Mouse (Mus musculus) E14TG2a.4 (cell line): ENCODE measurements around the gene Umodl1.

ENCODE experiments used
- H3K27me3 ChIP-seq: 2 replicates; pipeline ENCODE4 v1.6.1; 2014; ENCODE audit warnings: low read length, control low read depth; ENCODE audit not compliant: insufficient read depth
- H3K36me3 ChIP-seq: 2 replicates; pipeline ENCODE4 v1.6.1; 2014; ENCODE audit warnings: low read length, control low read depth; ENCODE audit not compliant: insufficient read depth
- H3K4me1 ChIP-seq: replicated peaks from 2 replicates; pipeline ENCODE4 v1.6.1; 2014; ENCODE audit warnings: low read depth, low read length, control low read depth
- H3K4me3 ChIP-seq: replicated peaks from 2 replicates; pipeline ENCODE4 v1.5.1; 2014; ENCODE audit warnings: mild to moderate bottlenecking, low read length
- H3K9me3 ChIP-seq: 2 replicates; pipeline ENCODE4 v1.6.1; 2014; ENCODE audit warnings: low read length, control low read depth
- CTCF ChIP-seq: conservative IDR thresholded peaks from 2 replicates; pipeline ENCODE4 v1.5.1; 2014; ENCODE audit warnings: low read length
- NANOG ChIP-seq: IDR thresholded peaks from 2 replicates; pipeline ENCODE4 v1.6.1; 2014; ENCODE audit warnings: borderline replicate concordance, low read length, mixed read lengths
- POU5F1 ChIP-seq: IDR thresholded peaks from 2 replicates; pipeline ENCODE4 v1.6.1; 2014; ENCODE audit warnings: low read length, borderline replicate concordance

The Umodl1 gene

DNA sequence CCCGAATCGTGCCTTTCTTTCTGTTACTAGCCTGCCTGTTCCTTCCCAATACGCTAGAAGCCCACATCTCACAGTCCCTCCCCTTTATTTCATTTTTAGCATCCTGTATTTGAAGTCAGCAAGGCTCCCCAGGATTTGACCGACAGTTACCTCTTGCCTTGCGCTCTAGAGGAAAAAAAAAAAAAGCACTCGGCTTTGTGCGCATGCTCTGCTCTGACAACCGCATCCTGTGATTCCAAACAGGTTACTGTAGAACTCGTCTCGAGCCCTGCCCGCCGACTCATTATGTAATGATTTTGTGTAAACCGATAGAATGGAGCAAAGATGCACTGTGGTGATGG, 104.3 kb downstream of the Umodl1 start:
- H3K9me3 ChIP-seq: peaks cover 2% of the 10 kb centered on the region
- H3K4me3 ChIP-seq: peak overlapping the region; percentile 90
- no peak for TF ChIP-seq NANOG
- no peak for TF ChIP-seq POU5F1
- no peak for TF ChIP-seq CTCF
- peaks cover 63% of the 10 kb centered on the region for H3K4me1 ChIP-seq
- H3K27me3 ChIP-seq: peaks cover 29% of the 10 kb centered on the region
- no peaks in the 10 kb centered on the region for H3K36me3 ChIP-seq

DNA sequence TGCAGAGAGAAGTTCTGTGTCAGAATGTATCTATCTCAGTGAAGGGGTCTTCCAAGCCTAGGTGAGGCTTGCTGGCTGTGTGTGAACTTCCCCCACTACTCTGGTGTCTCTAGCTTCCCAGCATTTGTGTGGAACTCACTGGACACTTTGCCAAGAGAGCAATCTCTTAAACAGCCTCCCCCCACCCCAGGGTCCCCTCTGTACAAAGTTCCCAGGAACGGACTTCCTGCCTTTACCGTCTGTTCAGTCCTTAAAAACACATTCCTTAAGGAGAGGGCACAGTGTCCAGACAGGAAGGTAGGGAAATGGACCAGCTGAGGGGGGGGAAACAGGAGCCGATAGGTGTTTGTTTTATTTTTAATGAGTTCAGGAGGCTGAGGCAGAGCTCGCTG, 105.8 kb downstream of the Umodl1 start:
- Histone ChIP-seq H3K9me3 (no peaks in the 10 kb centered on the region), H3K4me3 (no peak overlapping the region), H3K27me3 (peaks cover 31% of the 10 kb centered on the region), H3K36me3 (peaks cover 7% of the 10 kb centered on the region; the same call in 1 of the 2 replicates), H3K4me1 (peaks cover 67% of the 10 kb centered on the region)
- TF ChIP-seq CTCF (no peak), NANOG (no peak), POU5F1 (no peak)
